ENCODE assay signal across 19 mouse cellular contexts in genomic region chr15:85783146-85783545, GRCm38 (mm10). TPM values are rescaled to one million over a fixed set of nuclear protein-coding genes. Genes with fewer than 3 reads are reported as not detected.
DNase-seq lines count a peak whose midpoint lies in the region; ATAC-seq and TF ChIP-seq lines count a peak whose summit lies in the region.
"Had no signal": no experiment of that assay in that cellular context is flagged by ENCODE, and none has a peak within 500 bp of the region (broad histone marks: within the 10 kb centered on the region; RNA-seq: fewer than 3 reads in every experiment).

No protein-coding gene starts in this region.

- TF ChIP-seq EP300 in heart, adult 2 months (IDR thresholded peaks at IDR 0.05; ENCODE audit: insufficient read depth, low read depth, low read length): no peak
- no peak for TF ChIP-seq EP300 in liver, postnatal 0 days (IDR thresholded peaks at IDR 0.05; ENCODE audit: low read depth)
- TF ChIP-seq EP300 in ES-Bruce4 (IDR thresholded peaks at IDR 0.05; ENCODE audit: insufficient read depth, low read depth, low read length): no peak

- no peaks in the 10 kb centered on the region; the same call in 1 of the 2 replicates for H3K36me3 ChIP-seq in heart, adult 2 months (ENCODE audit: control insufficient read depth, insufficient read depth, low read length)
- 0 out of 2 replicates have a peak, but pooled peaks cover under 1% of the 10 kb centered on the region for H3K36me3 ChIP-seq in liver, postnatal 0 days (replicated peaks; ENCODE audit: insufficient read depth, low read length)
- H3K36me3 ChIP-seq in ES-Bruce4 (ENCODE audit: control insufficient read depth, insufficient read depth, low read length, poor library complexity, severe bottlenecking): no peaks in the 10 kb centered on the region
- H3K36me3 ChIP-seq: heart, embryonic 12.5 days; limb, embryonic 10.5 days; lung, embryonic 15.5 days; midbrain, embryonic 10.5 days; stomach, embryonic 15.5 days had no signal

- H3K27me3 ChIP-seq in heart, adult 2 months (ENCODE audit: control insufficient read depth, insufficient read depth, low read length): no peaks in the 10 kb centered on the region
- H3K27me3 ChIP-seq in liver, postnatal 0 days (ENCODE audit: insufficient read depth, low read length): no peaks in the 10 kb centered on the region
- H3K27me3 ChIP-seq in ES-Bruce4 (ENCODE audit: control insufficient read depth, insufficient read depth, low read length, poor library complexity, severe bottlenecking): no peaks in the 10 kb centered on the region; the same call in 1 of the 2 replicates
- H3K27me3 ChIP-seq: heart, embryonic 12.5 days; stomach, embryonic 15.5 days had no signal

- DNase-seq in heart, adult 2 months: no peak
- DNase-seq in heart, postnatal 36 days: no peak
- DNase-seq in liver, postnatal 0 days: no peak
- no peak for DNase-seq in liver
- DNase-seq in induced T-regulatory cell, adult 2 months (ENCODE audit: low read depth): peak; percentile 10
- DNase-seq in left cerebral cortex, adult 11 months (ENCODE audit: low spot score): no peak
- no peak for DNase-seq in layer of hippocampus, adult 9-10 months (ENCODE audit: low spot score)
- DNase-seq: B cell, adult 2 months; cerebellum, adult 11-12 months; gastrocnemius, postnatal 36 days; spleen, adult 18-20 months; thymus, postnatal 14 days had no signal

- no peak for ATAC-seq in liver, postnatal 0 days

- H3K27ac ChIP-seq in heart, adult 2 months: no peak overlapping the region
- H3K27ac ChIP-seq in liver, postnatal 0 days (ENCODE audit: low read depth): no peak overlapping the region
- H3K27ac ChIP-seq in ES-Bruce4 (ENCODE audit: insufficient read depth, low read length): no peak overlapping the region
- H3K27ac ChIP-seq: kidney, postnatal 0 days; limb, embryonic 10.5 days; lung, embryonic 15.5 days; midbrain, embryonic 10.5 days; stomach, embryonic 15.5 days had no signal

- TF ChIP-seq CTCF in heart, adult 2 months (IDR thresholded peaks at IDR 0.05): peak; percentile 44
- TF ChIP-seq CTCF in liver, postnatal 0 days (IDR thresholded peaks at IDR 0.05; ENCODE audit: low read depth): peak; percentile 43
- TF ChIP-seq CTCF in ES-Bruce4 (IDR thresholded peaks at IDR 0.05; ENCODE audit: low read depth, low read length): peak; percentile 9

- intact Hi-C loops in heart, adult 2 months (cut with DNase I): no loop called here
- intact Hi-C loops in heart, postnatal 36 days (cut with DNase I): no loop called here

- no peak overlapping the region for H3K4me3 ChIP-seq in heart, adult 2 months
- no peak overlapping the region for H3K4me3 ChIP-seq in liver, postnatal 0 days (ENCODE audit: low read depth, low read length)
- no peak overlapping the region for H3K4me3 ChIP-seq in ES-Bruce4 (ENCODE audit: low read depth, low read length)
- H3K4me3 ChIP-seq: heart, embryonic 12.5 days; limb, embryonic 10.5 days; lung, embryonic 15.5 days; midbrain, embryonic 10.5 days; stomach, embryonic 15.5 days had no signal

- 59% methylated on average over 4 of the region's 4 CpGs for WGBS in heart, adult 2 months
- 86% methylated on average over 4 of the region's 4 CpGs for WGBS in liver, postnatal 0 days (ENCODE audit: insufficient replicate concordance)

- no peaks in the 10 kb centered on the region for H3K4me1 ChIP-seq in heart, adult 2 months (ENCODE audit: control insufficient read depth, insufficient read depth, low read length)
- H3K4me1 ChIP-seq in liver, postnatal 0 days (ENCODE audit: insufficient read depth): peaks cover 3% of the 10 kb centered on the region
- no peaks in the 10 kb centered on the region for H3K4me1 ChIP-seq in ES-Bruce4 (ENCODE audit: control insufficient read depth, insufficient read depth, low read length)
- H3K4me1 ChIP-seq: limb, embryonic 10.5 days; lung, embryonic 15.5 days; midbrain, embryonic 10.5 days; stomach, embryonic 15.5 days had no signal

- no peak overlapping the region for H3K4me2 ChIP-seq in liver, postnatal 0 days (ENCODE audit: low read depth, low read length)
- H3K4me2 ChIP-seq: heart, embryonic 12.5 days; lung, embryonic 15.5 days; stomach, embryonic 15.5 days had no signal

- TF ChIP-seq POLR2A in heart, adult 2 months (IDR thresholded peaks at IDR 0.05; ENCODE audit: insufficient read depth, low read depth, low read length): no peak
- no peak for TF ChIP-seq POLR2A in ES-Bruce4 (IDR thresholded peaks at IDR 0.05; ENCODE audit: insufficient read depth, low read length)

- no peak overlapping the region for H3K9ac ChIP-seq in heart, adult 2 months (ENCODE audit: low read depth, low read length)
- no peak overlapping the region for H3K9ac ChIP-seq in liver, postnatal 0 days (replicated peaks)
- no peak overlapping the region for H3K9ac ChIP-seq in ES-Bruce4 (ENCODE audit: low read depth, poor library complexity, severe bottlenecking)
- H3K9ac ChIP-seq: heart, embryonic 12.5 days; lung, embryonic 15.5 days; stomach, embryonic 15.5 days had no signal

- no peaks in the 10 kb centered on the region for H3K9me3 ChIP-seq in liver, postnatal 0 days (ENCODE audit: low read length)
- H3K9me3 ChIP-seq in ES-Bruce4 (replicated peaks; ENCODE audit: control insufficient read depth, insufficient read depth, low read length, poor library complexity, severe bottlenecking): no peaks in the 10 kb centered on the region
- H3K9me3 ChIP-seq: limb, embryonic 10.5 days; lung, embryonic 15.5 days; stomach, embryonic 15.5 days had no signal

- H3K79me2 ChIP-seq in heart, adult 2 months (replicated peaks; ENCODE audit: control insufficient read depth, insufficient read depth, low read length): no peaks in the 10 kb centered on the region

RNA-seq across cellular contexts. Expression of gene Cdpf1, which starts 28.4 kb away (rescaled TPM):
- 10 to 100 TPM; 31.6 to 37.3 TPM for total RNA-seq in heart, adult 2 months (2021)
- 36.4 and 42.6 TPM in 2 replicates for polyA plus RNA-seq in heart, adult 2 months (2012; rRNA removed)
- 10 to 100 TPM; 35.6 to 41.4 TPM for total RNA-seq in heart, postnatal 36 days (2021)
- polyA plus RNA-seq in liver, postnatal 0 days (2015; fragmentation: Nextera tagmentation; extraction: Ambion mirVana): 12.9 and 14.1 TPM in 2 replicates
- polyA plus RNA-seq in ES-Bruce4 (2011; ENCODE audit: insufficient read depth, insufficient read length, low read depth, missing spikeins): 18.1 and 19.9 TPM in 2 replicates

RNA-seq across cellular contexts. Expression of gene Pkdrej, which starts 38.4 kb away (rescaled TPM):
- total RNA-seq in heart, adult 2 months (2021): 1 to 10 TPM; 3.9 to 4.2 TPM
- polyA plus RNA-seq in heart, adult 2 months (2012; rRNA removed): 1.8 and 3.0 TPM in 2 replicates
- 1 to 10 TPM; 2.7 to 3.8 TPM for total RNA-seq in heart, postnatal 36 days (2021)
- 0.02 TPM in 1 of 2 replicates, not detected in the other for polyA plus RNA-seq in liver, postnatal 0 days (2015; fragmentation: Nextera tagmentation; extraction: Ambion mirVana)
- 0.13 TPM in 1 of 2 replicates, not detected in the other for polyA plus RNA-seq in ES-Bruce4 (2011; ENCODE audit: insufficient read depth, insufficient read length, low read depth, missing spikeins)
- polyA plus RNA-seq: midbrain, embryonic 10.5 days had no signal

RNA-seq across cellular contexts. Expression of gene Ppara, which starts 48.4 kb away (rescaled TPM):
- 10 to 100 TPM; 53.1 to 60.7 TPM for total RNA-seq in heart, adult 2 months (2021)
- 12.9 and 25.4 TPM in 2 replicates for polyA plus RNA-seq in heart, adult 2 months (2012; rRNA removed)
- 10 to 100 TPM; 39.3 to 53.4 TPM for total RNA-seq in heart, postnatal 36 days (2021)
- 169 and 185 TPM in 2 replicates for polyA plus RNA-seq in liver, postnatal 0 days (2015; fragmentation: Nextera tagmentation; extraction: Ambion mirVana)
- 0.28 and 0.43 TPM in 2 replicates for polyA plus RNA-seq in ES-Bruce4 (2011; ENCODE audit: insufficient read depth, insufficient read length, low read depth, missing spikeins)

RNA-seq across cellular contexts. Expression of gene Ttc38, which starts 49.0 kb away (rescaled TPM):
- total RNA-seq in heart, adult 2 months (2021): 10 to 100 TPM; 15.3 to 21.1 TPM
- polyA plus RNA-seq in heart, adult 2 months (2012; rRNA removed): 6.8 and 10.6 TPM in 2 replicates
- total RNA-seq in heart, postnatal 36 days (2021): 10 to 100 TPM; 13.9 to 21.5 TPM
- 16.2 and 17.6 TPM in 2 replicates for polyA plus RNA-seq in liver, postnatal 0 days (2015; fragmentation: Nextera tagmentation; extraction: Ambion mirVana)
- polyA plus RNA-seq in ES-Bruce4 (2011; ENCODE audit: insufficient read depth, insufficient read length, low read depth, missing spikeins): 4.4 and 6.3 TPM in 2 replicates
